Comparison of ENCODE assay signal across 15 mouse cellular contexts in the genomic region with DNA sequence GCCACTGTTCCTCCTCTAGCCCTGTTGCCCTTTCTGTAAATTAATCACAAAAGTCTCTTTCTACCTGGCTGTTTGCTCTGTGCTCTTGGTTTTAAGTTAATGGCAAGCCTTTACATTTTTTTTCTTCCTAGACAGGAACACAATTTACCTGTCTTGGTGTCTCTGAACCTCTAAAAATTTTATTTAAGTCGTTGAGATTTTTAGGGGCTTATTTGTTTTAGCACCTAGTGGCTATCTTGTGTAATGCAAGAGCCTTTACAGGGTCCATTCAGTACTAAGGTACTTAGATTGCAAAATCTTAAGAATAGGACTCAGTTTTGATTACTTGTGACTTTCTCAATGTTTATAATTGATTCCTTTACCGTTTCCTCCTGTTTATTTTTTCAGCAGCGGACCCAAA.
DNase-seq lines count a peak whose midpoint lies in the region; ATAC-seq and TF ChIP-seq lines count a peak whose summit lies in the region.
"Had no signal": no experiment of that assay in that cellular context is flagged by ENCODE, and none has a peak within 500 bp of the region (broad histone marks: within the 10 kb centered on the region; RNA-seq: fewer than 3 reads in every experiment).

No protein-coding gene starts in this region.

- DNase-seq in lung, postnatal 0 days (ENCODE audit: low spot score), result peak; percentile 19
- DNase-seq in lung, postnatal 14 days, result no peak
- DNase-seq in ES-CJ7 (ENCODE audit: low read depth, low spot score), result peak; percentile 24
- DNase-seq in retina, postnatal 1 day, result peak; percentile 18
- DNase-seq: cerebellum, adult 11 months; cerebellum, postnatal 25 days; heart, postnatal 4 days; layer of hippocampus, adult 9-11 months; right cerebral cortex, postnatal 25 days had no signal

- H3K27ac ChIP-seq in heart, embryonic 12.5 days (ENCODE audit: poor library complexity, severe bottlenecking), result no peak overlapping the region
- H3K27ac ChIP-seq in heart, embryonic 11.5 days (ENCODE audit: low read depth, low read length), result no peak overlapping the region
- no peak overlapping the region for H3K27ac ChIP-seq in lung, postnatal 0 days (ENCODE audit: low read length)
- H3K27ac ChIP-seq: forebrain, embryonic 13.5 days; midbrain, embryonic 12.5 days had no signal

- H3K9ac ChIP-seq in heart, embryonic 12.5 days, result no peak overlapping the region
- H3K9ac ChIP-seq in heart, embryonic 11.5 days (ENCODE audit: low read depth, low read length), result no peak overlapping the region
- H3K9ac ChIP-seq in lung, postnatal 0 days (replicated peaks; ENCODE audit: low read depth), result no peak overlapping the region
- H3K9ac ChIP-seq: forebrain, embryonic 13.5 days; midbrain, embryonic 12.5 days had no signal

- no peaks in the 10 kb centered on the region; the same call in 1 of the 2 replicates for H3K4me1 ChIP-seq in heart, embryonic 12.5 days (replicated peaks)
- H3K4me1 ChIP-seq in heart, embryonic 11.5 days (ENCODE audit: control insufficient read depth, insufficient read depth, low read length), result no peaks in the 10 kb centered on the region; the same call in 1 of the 2 replicates
- no peaks in the 10 kb centered on the region for H3K4me1 ChIP-seq in lung, postnatal 0 days (ENCODE audit: insufficient read depth, low read depth, low read length)

- TF ChIP-seq CTCF in lung, postnatal 0 days (IDR thresholded peaks at IDR 0.05), result peak; percentile 38

- no peak overlapping the region for H3K4me3 ChIP-seq in heart, embryonic 12.5 days
- no peak overlapping the region for H3K4me3 ChIP-seq in heart, embryonic 11.5 days (ENCODE audit: low read depth, low read length)
- no peak overlapping the region for H3K4me3 ChIP-seq in lung, postnatal 0 days (ENCODE audit: low read depth, low read length)
- H3K4me3 ChIP-seq: forebrain, embryonic 13.5 days; midbrain, embryonic 12.5 days had no signal

- no peaks in the 10 kb centered on the region for H3K36me3 ChIP-seq in heart, embryonic 12.5 days
- H3K36me3 ChIP-seq in heart, embryonic 11.5 days (ENCODE audit: control insufficient read depth, insufficient read depth, low read length), result no peaks in the 10 kb centered on the region
- H3K36me3 ChIP-seq in lung, postnatal 0 days (ENCODE audit: insufficient read depth, low read length), result no peaks in the 10 kb centered on the region
- H3K36me3 ChIP-seq: midbrain, embryonic 12.5 days had no signal

- H3K27me3 ChIP-seq in heart, embryonic 12.5 days (replicated peaks), result no peaks in the 10 kb centered on the region
- no peaks in the 10 kb centered on the region for H3K27me3 ChIP-seq in heart, embryonic 11.5 days (ENCODE audit: control insufficient read depth, insufficient read depth, low read length)
- no peaks in the 10 kb centered on the region for H3K27me3 ChIP-seq in lung, postnatal 0 days (replicated peaks; ENCODE audit: insufficient read depth, low read length)
- H3K27me3 ChIP-seq: midbrain, embryonic 12.5 days; Patski had no signal

- no peaks in the 10 kb centered on the region for H3K9me3 ChIP-seq in heart, embryonic 12.5 days (replicated peaks)
- no peaks in the 10 kb centered on the region for H3K9me3 ChIP-seq in heart, embryonic 11.5 days (replicated peaks; ENCODE audit: control insufficient read depth, low read length)
- H3K9me3 ChIP-seq in lung, postnatal 0 days (ENCODE audit: low read length), result no peaks in the 10 kb centered on the region
- H3K9me3 ChIP-seq: forebrain, embryonic 13.5 days; midbrain, embryonic 12.5 days had no signal

- TF ChIP-seq EP300 in lung, postnatal 0 days (IDR thresholded peaks at IDR 0.05), result no peak

- 62% methylated on average over 3 of the region's 3 CpGs for WGBS in heart, embryonic 12.5 days
- WGBS in heart, embryonic 11.5 days (ENCODE audit: insufficient replicate concordance), result 59% methylated on average over 3 of the region's 3 CpGs
- 24% methylated on average over 3 of the region's 3 CpGs for WGBS in lung, postnatal 0 days

- ATAC-seq in heart, embryonic 12.5 days (ENCODE audit: insufficient number of reproducible peaks, low FRiP score), result no peak
- no peak for ATAC-seq in heart, embryonic 11.5 days (replicated peaks; ENCODE audit: insufficient number of reproducible peaks, low FRiP score, low TSS enrichment)
- no peak for ATAC-seq in lung, postnatal 0 days
- ATAC-seq in megakaryocyte progenitor cell, adult 5-6 weeks (replicated peaks; ENCODE audit: poor library complexity), result no peak
- ATAC-seq: forebrain, embryonic 13.5 days; Patski had no signal

- 0 out of 2 replicates have a peak overlapping the region, but pooled peaks have one; percentile 6 for H3K4me2 ChIP-seq in heart, embryonic 12.5 days
- no peak overlapping the region for H3K4me2 ChIP-seq in heart, embryonic 11.5 days
- no peak overlapping the region for H3K4me2 ChIP-seq in lung, postnatal 0 days (replicated peaks; ENCODE audit: low read depth, low read length)
